Mouse (Mus musculus) C2C12 (cell line): ENCODE measurements around the gene Tmem185b.

Experiments used
- CEBPB ChIP-seq: IDR thresholded peaks from one replicate; pipeline ENCODE4 v1.6.1; 2011; ENCODE audit warnings: low read depth, mild to moderate bottlenecking, control low read depth, moderate library complexity
- CTCF ChIP-seq: IDR thresholded peaks from one replicate; pipeline ENCODE4 v1.5.1; 2011; ENCODE audit not compliant: control insufficient read depth, insufficient read depth, insufficient read length
- MAX ChIP-seq: IDR thresholded peaks from one replicate; pipeline ENCODE4 v1.6.1; 2011; ENCODE audit warnings: mild to moderate bottlenecking, control low read depth
- MYOD1 ChIP-seq: IDR thresholded peaks from one replicate; pipeline ENCODE4 v1.6.1; 2011; ENCODE audit warnings: low read depth; ENCODE audit not compliant: control insufficient read depth, insufficient read length
- MYOG ChIP-seq: IDR thresholded peaks from one replicate; pipeline ENCODE4 v1.6.1; 2011; ENCODE audit not compliant: control insufficient read depth, insufficient read length; ENCODE audit errors: extremely low read depth
- USF1 ChIP-seq: IDR thresholded peaks from one replicate; pipeline ENCODE4 v1.6.1; 2011; ENCODE audit warnings: low read depth, mild to moderate bottlenecking, control low read depth, moderate library complexity

GRCm38 (mm10) chr1:119540836-119541557 is 15.0 kb downstream of the Tmem185b start:
- no peak for TF ChIP-seq CTCF
- TF ChIP-seq MAX, result no peak
- TF ChIP-seq MYOG, result no peak
- no peak for TF ChIP-seq CEBPB
- peak; percentile 92 for TF ChIP-seq MYOD1
- TF ChIP-seq USF1, result peak; percentile 82
